Mouse (Mus musculus): ENCODE measurements around the gene Asb11.

DNA sequence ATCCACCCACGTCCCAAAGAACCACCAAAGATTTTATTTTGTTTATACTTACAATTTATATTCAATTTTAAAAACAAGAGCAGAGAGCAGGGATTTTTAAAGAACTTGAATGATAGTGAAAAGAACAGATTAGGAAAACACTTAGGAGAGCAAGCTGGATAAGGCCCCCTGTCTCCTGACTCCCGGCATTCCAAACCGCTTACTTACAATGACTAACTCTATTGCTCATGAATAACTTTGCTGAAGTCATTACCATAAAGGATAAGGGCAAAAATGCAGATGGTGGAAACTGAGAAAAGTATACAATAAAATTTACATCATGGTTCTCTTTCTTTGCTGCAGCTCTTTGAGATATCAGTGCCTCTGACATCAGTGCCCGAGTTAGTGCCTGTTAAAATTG is 42.7 kb upstream of the Asb11 start:
- TF ChIP-seq CTCF (IDR thresholded peaks at IDR 0.05; ENCODE audit: control insufficient read depth, insufficient read depth, insufficient replicate concordance, low read depth, low read length) (no peak), POLR2A (IDR thresholded peaks at IDR 0.05; ENCODE audit: control insufficient read depth, low read depth, low read length) (no peak)

All from testis, adult 2 months (tissue).